Comparison of ENCODE assay signal across 8 mouse cellular contexts in genomic region chr13:97244712-97245105, GRCm38 (mm10). TPM values are rescaled to one million over a fixed set of nuclear protein-coding genes. Genes with fewer than 3 reads are reported as not detected.
DNase-seq lines count a peak whose midpoint lies in the region; ATAC-seq and TF ChIP-seq lines count a peak whose summit lies in the region.

No protein-coding gene starts in this region.

- peak overlapping the region; percentile 79 for H3K4me2 ChIP-seq in lung, embryonic 16.5 days (ENCODE audit: low read depth, low read length)
- H3K4me2 ChIP-seq in limb, embryonic 12.5 days = peak overlapping the region; percentile 75
- peak overlapping the region; percentile 84 for H3K4me2 ChIP-seq in stomach, postnatal 0 days (replicated peaks; ENCODE audit: low read depth)

- intact Hi-C loops in heart, postnatal 10 days (cut with DNase I) = loop anchor here (5.0 kb wide), 5 partner anchors 68 to 613 kb away; no protein-coding TSS in a partner anchor

- H3K36me3 ChIP-seq in lung, embryonic 16.5 days (ENCODE audit: control insufficient read depth, insufficient read depth, low read length) = peaks cover 27% of the 10 kb centered on the region
- H3K36me3 ChIP-seq in limb, embryonic 12.5 days = peaks cover 52% of the 10 kb centered on the region
- H3K36me3 ChIP-seq in stomach, postnatal 0 days (ENCODE audit: control insufficient read depth, insufficient read depth, low read length) = peaks cover 19% of the 10 kb centered on the region; the same call in 1 of the 2 replicates

- no peak for TF ChIP-seq CTCF in stomach, postnatal 0 days (IDR thresholded peaks at IDR 0.05; ENCODE audit: low read depth)

- no peak for TF ChIP-seq EP300 in stomach, postnatal 0 days (optimal IDR thresholded peaks at IDR 0.05)

- no peaks in the 10 kb centered on the region for H3K27me3 ChIP-seq in lung, embryonic 16.5 days (ENCODE audit: control insufficient read depth, insufficient read depth, low read depth, low read length)
- H3K27me3 ChIP-seq in limb, embryonic 12.5 days = peaks cover 5% of the 10 kb centered on the region; the same call in 1 of the 2 replicates
- no peaks in the 10 kb centered on the region for H3K27me3 ChIP-seq in stomach, postnatal 0 days (ENCODE audit: control insufficient read depth, insufficient read depth, low read length)

- 44% methylated on average over 11 of the region's 11 CpGs for WGBS in lung, embryonic 16.5 days
- 83% methylated on average over 11 of the region's 11 CpGs for WGBS in limb, embryonic 12.5 days
- 62% methylated on average over 10 of the region's 11 CpGs for WGBS in stomach, postnatal 0 days

- peak; percentile 87 for DNase-seq in heart, adult 11 months
- DNase-seq in heart, postnatal 10 days = no peak
- no peak for DNase-seq in lung, postnatal 4 days
- no peak for DNase-seq in stomach, postnatal 0 days (ENCODE audit: low spot score)
- DNase-seq in spleen, postnatal 4 days (ENCODE audit: low spot score in 2 of 2) = no peak
- no peak for DNase-seq in left cerebral cortex, adult 8-10 months (ENCODE audit: low spot score in 2 of 2)

- no peak for ATAC-seq in lung, embryonic 16.5 days (ENCODE audit: low read depth)
- ATAC-seq in limb, embryonic 12.5 days (ENCODE audit: insufficient number of reproducible peaks, insufficient read depth, low FRiP score, low TSS enrichment, low read depth) = no peak
- ATAC-seq in stomach, postnatal 0 days (ENCODE audit: low FRiP score, low TSS enrichment) = no peak

- H3K4me3 ChIP-seq in lung, embryonic 16.5 days (ENCODE audit: low read length) = peak overlapping the region; percentile 85
- H3K4me3 ChIP-seq in limb, embryonic 12.5 days (replicated peaks) = no peak overlapping the region
- H3K4me3 ChIP-seq in stomach, postnatal 0 days (ENCODE audit: low read depth, low read length) = no peak overlapping the region

- H3K9me3 ChIP-seq in lung, embryonic 16.5 days (ENCODE audit: control insufficient read depth, low read length) = no peaks in the 10 kb centered on the region
- H3K9me3 ChIP-seq in limb, embryonic 12.5 days = no peaks in the 10 kb centered on the region
- H3K9me3 ChIP-seq in stomach, postnatal 0 days (ENCODE audit: control insufficient read depth, low read length) = no peaks in the 10 kb centered on the region

- H3K27ac ChIP-seq in lung, embryonic 16.5 days (ENCODE audit: low read length) = peak overlapping the region; percentile 67
- H3K27ac ChIP-seq in limb, embryonic 12.5 days = no peak overlapping the region
- H3K27ac ChIP-seq in stomach, postnatal 0 days (replicated peaks) = peak overlapping the region; percentile 61; the same call in 1 of the 2 replicates

- peaks cover 54% of the 10 kb centered on the region for H3K4me1 ChIP-seq in lung, embryonic 16.5 days (replicated peaks; ENCODE audit: control insufficient read depth, insufficient read depth, low read length)
- H3K4me1 ChIP-seq in limb, embryonic 12.5 days (replicated peaks) = peaks cover 69% of the 10 kb centered on the region
- peaks cover 4% of the 10 kb centered on the region; the same call in 1 of the 2 replicates for H3K4me1 ChIP-seq in stomach, postnatal 0 days (replicated peaks; ENCODE audit: control insufficient read depth, insufficient read depth)

- H3K9ac ChIP-seq in lung, embryonic 16.5 days (ENCODE audit: low read length) = no peak overlapping the region
- H3K9ac ChIP-seq in limb, embryonic 12.5 days (replicated peaks) = no peak overlapping the region
- H3K9ac ChIP-seq in stomach, postnatal 0 days (ENCODE audit: low read length) = no peak overlapping the region

RNA-seq across cellular contexts. Expression of gene Enc1, which starts 3.8 kb away (rescaled TPM):
- 10 to 100 TPM; 11.8 to 16.2 TPM for total RNA-seq in heart, postnatal 10 days (2021)
- 10.3 and 11.1 TPM in 2 replicates for polyA plus RNA-seq in lung, embryonic 16.5 days (2015; fragmentation: Nextera tagmentation; extraction: Ambion mirVana)
- 5.8 and 6.8 TPM in 2 replicates for polyA plus RNA-seq in limb, embryonic 12.5 days (2016; fragmentation: Nextera tagmentation; extraction: Ambion mirVana)
- polyA plus RNA-seq in stomach, postnatal 0 days (2015; fragmentation: Nextera tagmentation; extraction: Ambion mirVana) = 3.3 and 3.5 TPM in 2 replicates
- 100 to 1,000 TPM; 425 to 545 (median 450) TPM for total RNA-seq in left cerebral cortex, adult 8-10 months (2022)

RNA-seq across cellular contexts. Expression of gene Hexb, which starts 46.6 kb away (rescaled TPM):
- total RNA-seq in heart, postnatal 10 days (2021) = 10 to 100 TPM; 24.3 to 29.8 TPM
- polyA plus RNA-seq in lung, embryonic 16.5 days (2015; fragmentation: Nextera tagmentation; extraction: Ambion mirVana) = 34.2 and 36.2 TPM in 2 replicates
- 26.5 and 28.4 TPM in 2 replicates for polyA plus RNA-seq in limb, embryonic 12.5 days (2016; fragmentation: Nextera tagmentation; extraction: Ambion mirVana)
- 27.0 and 28.7 TPM in 2 replicates for polyA plus RNA-seq in stomach, postnatal 0 days (2015; fragmentation: Nextera tagmentation; extraction: Ambion mirVana)
- 100 to 1,000 TPM; 108 to 345 (median 194) TPM for total RNA-seq in left cerebral cortex, adult 8-10 months (2022)
